Mouse (Mus musculus) embryonic facial prominence, embryonic 11.5 days (tissue): ENCODE measurements around the gene Fam49a. TPM values are rescaled to one million over a fixed set of nuclear protein-coding genes. Genes with fewer than 3 reads are reported as not detected.

ENCODE experiments used
- ATAC-seq: fragments of 200-750 bp; cut with Nextera tagmentation; replicated peaks from 2 replicates; pipeline ENCODE4 v1.8.0; 2017; ENCODE audit warnings: low read depth; ENCODE audit not compliant: insufficient number of reproducible peaks, low FRiP score, low TSS enrichment
- DNase-seq: peaks from one replicate; pipeline ENCODE4 v3.0.0-alpha.2; 2015; ENCODE audit warnings: low spot score
- H3K27ac ChIP-seq: fragments of 300-500 bp; sonication (generic); replicated peaks from 2 replicates; pipeline ENCODE4 v1.5.1; 2014; ENCODE audit warnings: mild to moderate bottlenecking, low read depth, low read length, control low read depth
- H3K27me3 ChIP-seq: fragments of 300-500 bp; sonication (generic); 2 replicates; pipeline ENCODE4 v1.6.1; 2014; ENCODE audit warnings: mild to moderate bottlenecking, low read length, moderate library complexity, mixed read lengths; ENCODE audit not compliant: control insufficient read depth, insufficient read depth
- H3K36me3 ChIP-seq: fragments of 300-500 bp; sonication (generic); replicated peaks from 2 replicates; pipeline ENCODE4 v1.6.1; 2014; ENCODE audit warnings: low read depth, mild to moderate bottlenecking, low read length, moderate library complexity, mixed read lengths; ENCODE audit not compliant: control insufficient read depth, insufficient read depth
- H3K4me1 ChIP-seq: fragments of 300-500 bp; sonication (generic); 2 replicates; pipeline ENCODE4 v1.6.1; 2014; ENCODE audit warnings: low read length, mixed read lengths; ENCODE audit not compliant: control insufficient read depth, insufficient read depth
- H3K4me2 ChIP-seq: fragments of 300-500 bp; sonication (generic); 2 replicates; pipeline ENCODE4 v1.6.1; 2014; ENCODE audit warnings: low read depth, mild to moderate bottlenecking, control low read depth, low read length, moderate library complexity
- H3K4me3 ChIP-seq: fragments of 300-500 bp; sonication (generic); 2 replicates; pipeline ENCODE4 v1.5.1; 2014; ENCODE audit warnings: low read depth, low read length, control low read depth
- H3K9ac ChIP-seq: fragments of 300-500 bp; sonication (generic); replicated peaks from 2 replicates; pipeline ENCODE4 v1.6.1; 2014; ENCODE audit warnings: mild to moderate bottlenecking, control low read depth, low read length
- H3K9me3 ChIP-seq: fragments of 300-500 bp; sonication (generic); replicated peaks from 2 replicates; pipeline ENCODE4 v1.6.1; 2016; ENCODE audit warnings: mild to moderate bottlenecking, low read length, inconsistent platforms, mixed read lengths; ENCODE audit not compliant: control insufficient read depth
- WGBS: fragments of 180-500 bp; shearing (Covaris S2); extraction: QIAGEN DNeasy Blood & Tissue Kit; methylation state at CpG from one replicate; pipeline ENCODE4 v1.1.7; 2014; 5-methylcytosine and 5-hydroxymethylcytosine counted together
- polyA plus RNA-seq: library from polyadenylated mRNA; unstranded; fragments of >200 nt; fragmentation: Nextera tagmentation; extraction: Ambion mirVana; gene quantifications from 2 replicates; pipeline ENCODE4 v1.2.1, GENCODE M21; 2014

Gene Fam49a
- polyA plus RNA-seq, 1 experiment from 2014 or later: 11.2 TPM

- 73% methylated on average over 1 of the region's 1 CpGs for WGBS
- ATAC-seq (no peak), DNase-seq (no peak)
- H3K4me2 ChIP-seq: no peak overlapping the region
- no peaks in the 10 kb centered on the region for H3K36me3 ChIP-seq
- no peak overlapping the region for H3K4me3 ChIP-seq
- no peaks in the 10 kb centered on the region for H3K4me1 ChIP-seq
- no peaks in the 10 kb centered on the region for H3K27me3 ChIP-seq
- H3K9ac ChIP-seq: no peak overlapping the region
- no peak overlapping the region for H3K27ac ChIP-seq
- no peaks in the 10 kb centered on the region for H3K9me3 ChIP-seq
Measured at GRCm38 (mm10) chr12:12356463-12356862, 94.5 kb downstream of the Fam49a start.

DNA sequence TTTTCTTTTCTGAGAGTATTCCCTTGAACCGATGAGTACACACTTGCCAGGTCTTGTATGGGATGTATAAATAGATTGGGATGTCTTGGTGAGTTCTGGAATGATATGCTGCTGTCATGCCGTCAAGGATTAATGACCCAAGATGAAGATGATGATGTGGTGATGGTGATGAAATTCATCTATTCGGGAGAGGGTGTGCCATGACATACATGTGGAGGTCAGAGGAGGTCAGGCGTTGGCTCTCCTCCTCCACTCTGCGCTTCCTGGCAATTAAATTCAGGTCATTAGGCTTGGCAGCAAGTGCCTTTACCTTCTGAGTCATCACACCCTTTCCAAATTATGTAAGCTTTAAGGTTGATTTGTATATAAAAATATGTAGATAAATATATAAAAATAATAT, 95.0 kb downstream of the Fam49a start:
- H3K36me3 ChIP-seq: no peaks in the 10 kb centered on the region
- H3K4me2 ChIP-seq: no peak overlapping the region
- H3K4me3 ChIP-seq: no peak overlapping the region
- no peaks in the 10 kb centered on the region for H3K9me3 ChIP-seq
- no peak for ATAC-seq
- no peaks in the 10 kb centered on the region for H3K4me1 ChIP-seq
- 81% methylated on average over 5 of the region's 5 CpGs for WGBS
- H3K27me3 ChIP-seq: no peaks in the 10 kb centered on the region
- no peak for DNase-seq
- no peak overlapping the region for H3K9ac ChIP-seq
- no peak overlapping the region for H3K27ac ChIP-seq

GRCm38 (mm10) chr12:12359923-12360322, 98.0 kb downstream of the Fam49a start:
- no peak overlapping the region for H3K27ac ChIP-seq
- DNase-seq (no peak), ATAC-seq (no peak)
- no peak overlapping the region for H3K4me2 ChIP-seq
- no peaks in the 10 kb centered on the region for H3K36me3 ChIP-seq
- 91% methylated on average over 5 of the region's 5 CpGs for WGBS
- H3K27me3 ChIP-seq: no peaks in the 10 kb centered on the region
- no peaks in the 10 kb centered on the region for H3K4me1 ChIP-seq
- no peaks in the 10 kb centered on the region for H3K9me3 ChIP-seq
- no peak overlapping the region for H3K9ac ChIP-seq
- no peak overlapping the region for H3K4me3 ChIP-seq

- 62% methylated on average over 10 of the region's 10 CpGs for whole genome bisulfite sequencing
- H3K4me3 ChIP-seq: no peak overlapping the region
- no peaks in the 10 kb centered on the region for H3K4me1 ChIP-seq
- no peak overlapping the region for H3K27ac ChIP-seq
- no peaks in the 10 kb centered on the region for H3K36me3 ChIP-seq
- no peak overlapping the region for H3K4me2 ChIP-seq
- no peak overlapping the region for H3K9ac ChIP-seq
- no peaks in the 10 kb centered on the region for H3K9me3 ChIP-seq
- DNase-seq (peak; percentile 61), ATAC-seq (no peak)
- H3K27me3 ChIP-seq: no peaks in the 10 kb centered on the region
Measured at GRCm38 (mm10) chr12:12362371-12362770, 100.4 kb downstream of the Fam49a start.

GRCm38 (mm10) chr12:12364201-12364600, 102.3 kb downstream of the Fam49a start:
- Histone ChIP-seq H3K27me3 (no peaks in the 10 kb centered on the region), H3K36me3 (no peaks in the 10 kb centered on the region), H3K4me1 (no peaks in the 10 kb centered on the region), H3K27ac (no peak overlapping the region), H3K4me3 (no peak overlapping the region), H3K9me3 (no peaks in the 10 kb centered on the region), H3K9ac (no peak overlapping the region), H3K4me2 (no peak overlapping the region)
- 80% methylated on average over 8 of the region's 8 CpGs for WGBS
- DNase-seq (no peak), ATAC-seq (no peak)

DNA sequence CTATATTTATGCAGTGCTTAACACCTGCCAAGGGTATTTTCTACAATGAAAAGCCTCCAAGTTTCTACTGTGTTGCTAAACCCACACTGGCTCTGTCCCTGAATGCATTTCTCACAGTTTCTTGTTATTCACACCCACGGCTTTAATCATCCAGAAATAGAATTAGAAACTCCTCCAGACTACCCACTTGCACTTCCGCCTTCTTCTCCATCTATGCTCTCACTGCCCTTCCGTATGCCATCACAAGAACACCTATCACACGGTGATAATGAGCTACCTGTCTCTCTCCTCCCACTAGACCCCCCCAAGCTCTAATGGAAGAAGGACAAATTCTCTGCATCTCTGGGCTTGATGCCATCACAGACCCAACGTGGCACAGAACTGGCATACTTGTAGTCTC, 105.5 kb downstream of the Fam49a start:
- H3K4me3 ChIP-seq: no peak overlapping the region
- no peak overlapping the region for H3K9ac ChIP-seq
- WGBS: 87% methylated on average over 5 of the region's 5 CpGs
- ATAC-seq (no peak), DNase-seq (no peak)
- no peaks in the 10 kb centered on the region for H3K36me3 ChIP-seq
- H3K4me1 ChIP-seq: no peaks in the 10 kb centered on the region
- no peak overlapping the region for H3K27ac ChIP-seq
- H3K9me3 ChIP-seq: no peaks in the 10 kb centered on the region
- no peak overlapping the region for H3K4me2 ChIP-seq
- H3K27me3 ChIP-seq: no peaks in the 10 kb centered on the region

DNA sequence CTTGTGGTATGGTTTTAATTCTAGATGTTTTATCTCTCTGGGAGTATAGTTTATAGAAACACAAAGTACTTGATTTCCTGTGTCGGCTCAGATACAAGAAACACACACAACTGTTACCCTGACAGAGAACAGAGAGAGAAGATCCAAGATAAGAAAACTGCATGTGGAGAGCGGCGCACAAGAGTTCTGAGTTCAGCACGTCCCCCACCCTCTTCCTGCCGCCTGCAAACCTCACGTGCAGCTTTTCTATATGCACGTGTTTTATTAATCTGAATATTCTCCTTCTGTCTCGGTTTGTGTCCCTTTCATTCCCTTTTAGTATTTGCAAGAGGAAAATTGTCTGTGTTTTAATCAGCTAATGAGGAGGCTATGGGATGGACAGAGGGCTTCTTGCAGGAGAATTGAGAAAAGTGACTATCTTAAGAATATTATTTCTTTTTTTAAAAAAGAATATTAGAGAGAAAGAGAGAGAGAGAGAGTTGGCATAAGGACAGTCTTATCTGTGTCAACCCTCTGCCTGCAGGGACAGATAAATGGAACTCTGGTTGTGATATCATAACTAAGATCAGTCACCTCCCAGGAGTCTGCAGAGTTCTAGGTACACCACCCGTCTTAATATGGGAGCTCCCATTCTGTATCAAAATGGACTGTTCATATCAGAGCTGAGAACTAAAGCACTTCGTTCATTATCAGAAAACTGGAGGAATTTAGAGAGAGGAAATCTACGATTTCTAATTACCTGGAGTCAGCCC, 111.3 kb downstream of the Fam49a start:
- no peak overlapping the region for H3K27ac ChIP-seq
- ATAC-seq: no peak
- no peak overlapping the region for H3K4me2 ChIP-seq
- no peaks in the 10 kb centered on the region for H3K4me1 ChIP-seq
- no peak overlapping the region for H3K9ac ChIP-seq
- 84% methylated on average over 11 of the region's 11 CpGs for WGBS
- no peak overlapping the region for H3K4me3 ChIP-seq
- no peaks in the 10 kb centered on the region for H3K9me3 ChIP-seq
- H3K27me3 ChIP-seq: no peaks in the 10 kb centered on the region
- no peak for DNase-seq
- no peaks in the 10 kb centered on the region for H3K36me3 ChIP-seq

- H3K27me3 ChIP-seq: no peaks in the 10 kb centered on the region
- peak; percentile 57 for DNase-seq
- no peaks in the 10 kb centered on the region for H3K9me3 ChIP-seq
- H3K4me2 ChIP-seq: no peak overlapping the region
- H3K9ac ChIP-seq: no peak overlapping the region
- WGBS: 66% methylated on average over 2 of the region's 2 CpGs
- no peaks in the 10 kb centered on the region for H3K4me1 ChIP-seq
- no peak for ATAC-seq
- no peak overlapping the region for H3K4me3 ChIP-seq
- H3K36me3 ChIP-seq: no peaks in the 10 kb centered on the region
- H3K27ac ChIP-seq: no peak overlapping the region
Measured at GRCm38 (mm10) chr12:12379056-12379455, 117.1 kb downstream of the Fam49a start.
